Mouse (Mus musculus): Measurements from ENCODE around the gene Car6.

The Car6 gene

GRCm38 (mm10) chr4:150228581-150229348, 27.6 kb upstream of the Car6 start:
- no peak for DNase-seq (ENCODE audit: low spot score)

DNA sequence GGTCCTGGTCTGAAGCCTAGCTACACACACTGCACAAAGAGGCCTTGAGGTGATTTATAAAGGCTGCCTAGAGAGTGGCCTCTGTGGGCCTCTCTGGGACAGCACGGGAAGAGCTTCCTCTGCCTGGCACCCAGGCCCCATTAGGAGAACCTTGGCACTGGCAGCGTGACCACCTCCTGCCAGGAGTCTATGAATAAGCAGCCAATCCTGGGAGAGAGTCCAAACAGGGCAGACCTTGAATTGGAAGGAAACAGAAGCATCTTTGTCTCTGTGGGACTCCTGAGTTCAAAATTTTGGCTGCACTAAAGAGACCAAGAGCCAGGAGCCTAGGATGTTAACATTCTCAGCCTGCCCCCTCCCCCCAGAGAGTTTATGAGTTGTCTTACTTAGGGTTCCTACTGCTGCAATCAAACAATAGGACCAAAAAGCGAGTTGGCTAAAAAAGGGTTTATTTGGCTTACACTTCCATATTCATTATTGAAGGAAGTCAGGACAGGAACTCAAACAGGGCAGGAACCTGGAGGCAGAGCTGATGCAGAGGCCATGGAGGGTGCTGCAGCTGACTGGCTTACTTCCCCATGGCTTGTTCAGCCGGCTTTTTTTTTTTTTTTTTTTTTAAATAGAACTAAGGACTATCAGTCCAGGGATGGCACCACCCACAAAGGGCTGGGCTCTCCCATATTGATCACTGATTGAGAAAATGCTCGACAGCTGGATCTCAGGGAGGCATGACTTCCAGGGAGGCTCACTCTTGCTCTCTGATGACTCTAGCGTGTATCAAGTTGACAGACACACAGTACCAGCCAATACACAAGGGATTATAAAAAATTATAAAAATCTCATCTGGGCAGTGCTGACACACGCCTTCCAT, 25.9 kb upstream of the Car6 start:
- no peak for DNase-seq (ENCODE audit: low spot score)

DNA sequence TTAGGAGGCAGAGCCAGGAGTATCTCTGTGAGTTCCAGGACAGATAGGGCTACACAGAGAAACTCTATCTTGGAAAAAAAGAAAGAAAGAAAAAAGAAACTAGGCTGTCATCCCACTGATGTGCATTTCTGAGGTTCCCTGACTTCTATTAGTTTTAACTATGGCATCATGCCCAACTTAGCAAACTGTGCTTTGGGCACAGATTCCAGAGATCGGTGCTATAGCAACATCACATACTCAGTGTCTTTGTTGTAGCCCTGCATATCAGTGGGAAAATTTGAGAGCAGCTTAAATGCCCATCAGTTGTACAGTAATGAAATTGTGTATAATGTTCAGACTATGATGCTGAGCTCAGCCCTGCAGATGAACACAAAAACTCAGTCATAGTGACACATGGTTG, 24.6 kb upstream of the Car6 start:
- no peak for DNase-seq (ENCODE audit: low spot score)

DNA sequence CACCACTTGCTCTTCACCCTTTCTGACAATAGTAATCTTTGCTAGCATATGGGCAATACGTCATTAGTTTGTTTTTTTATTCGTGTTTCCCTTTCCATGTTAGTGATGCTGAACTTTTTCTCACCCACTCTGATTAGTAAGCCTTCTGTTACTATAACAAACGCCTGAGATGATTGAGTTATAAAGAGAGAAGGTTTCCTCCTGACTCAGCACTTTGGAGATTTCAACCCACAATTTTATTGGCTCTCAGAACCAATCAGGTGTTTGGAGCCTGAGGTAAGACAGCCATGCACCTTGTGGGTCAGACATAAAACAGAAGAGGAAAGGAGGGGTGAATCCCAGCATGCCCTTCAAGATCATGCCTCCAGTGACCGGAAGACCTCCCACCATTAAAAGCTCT, 22.7 kb upstream of the Car6 start:
- no peak for DNase-seq (ENCODE audit: low spot score)

- DNase-seq (ENCODE audit: low spot score) = no peak
These were observed 20.0 kb upstream of the Car6 start for GRCm38 (mm10) chr4:150221017-150221640.

GRCm38 (mm10) chr4:150220584-150220983, 19.5 kb upstream of the Car6 start:
- DNase-seq (ENCODE audit: low spot score) = peak; percentile 50

DNA sequence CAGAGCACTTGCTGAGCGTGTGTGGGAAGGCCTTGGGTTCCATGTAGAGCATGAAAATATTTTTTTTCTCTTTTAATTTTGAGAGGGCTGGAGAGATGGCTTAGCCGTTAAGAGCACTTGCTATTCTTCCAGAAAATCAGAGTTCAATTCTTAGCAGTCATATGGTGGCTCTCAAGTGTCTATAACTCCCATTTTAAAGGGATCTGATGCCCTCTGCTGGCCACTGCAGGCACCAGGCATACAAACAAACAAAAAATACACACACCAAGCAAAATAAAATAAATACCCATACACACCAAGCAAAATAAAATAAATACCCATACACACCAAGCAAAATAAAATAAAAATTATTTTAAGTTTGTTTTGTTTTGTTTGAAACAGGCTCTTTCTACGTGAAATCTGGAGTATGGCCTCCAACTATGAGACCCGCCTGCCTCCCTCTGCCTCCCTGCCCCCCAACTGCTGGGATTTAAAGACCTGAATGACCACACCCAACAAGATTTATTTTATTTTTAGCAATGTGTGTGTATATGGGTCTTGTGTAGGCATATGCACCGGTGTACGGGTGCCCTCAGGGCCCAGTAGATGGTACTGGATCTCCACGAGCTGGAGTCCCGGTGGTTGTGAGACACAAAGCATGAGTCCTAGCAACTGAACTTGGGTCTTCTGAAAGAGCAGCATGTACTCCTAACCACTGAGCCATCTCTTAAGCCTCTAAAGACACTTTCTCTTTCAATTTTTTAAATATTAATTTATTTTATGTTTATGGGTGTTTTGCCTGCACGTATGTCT, 18.6 kb upstream of the Car6 start:
- peak; percentile 48 for DNase-seq (ENCODE audit: low spot score)

DNA sequence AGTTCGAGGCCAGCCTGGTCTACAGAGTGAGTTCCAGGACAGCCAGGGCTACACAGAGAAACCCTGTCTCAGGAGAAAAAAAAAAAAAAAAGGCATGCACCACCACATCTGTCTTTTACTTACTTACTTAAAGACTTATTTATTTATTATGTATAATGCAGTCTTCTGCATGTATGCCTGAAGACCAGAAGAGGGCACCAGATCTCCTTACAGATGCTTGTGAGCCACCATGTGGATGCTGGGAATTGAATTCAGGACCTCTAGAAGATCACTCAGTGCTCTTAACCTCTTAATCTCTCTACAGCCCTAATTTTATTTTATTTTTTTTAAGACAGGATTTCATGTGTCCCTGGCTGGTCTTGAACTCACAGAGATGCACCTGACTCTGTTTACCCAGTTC, 16.8 kb upstream of the Car6 start:
- no peak for DNase-seq (ENCODE audit: low spot score)

- DNase-seq (ENCODE audit: low spot score) = no peak
These were observed 16.0 kb upstream of the Car6 start for GRCm38 (mm10) chr4:150217042-150217554.

- no peak for DNase-seq (ENCODE audit: low spot score)
These were observed 15.3 kb upstream of the Car6 start for GRCm38 (mm10) chr4:150216423-150216822.

- DNase-seq (ENCODE audit: low spot score) = no peak
These were observed 12.8 kb upstream of the Car6 start for GRCm38 (mm10) chr4:150213910-150214309.

GRCm38 (mm10) chr4:150212553-150212971, 11.4 kb upstream of the Car6 start:
- peak; percentile 64 for DNase-seq (ENCODE audit: low spot score)

- no peak for DNase-seq (ENCODE audit: low spot score)
These were observed 10.9 kb upstream of the Car6 start for GRCm38 (mm10) chr4:150211930-150212552.

DNA sequence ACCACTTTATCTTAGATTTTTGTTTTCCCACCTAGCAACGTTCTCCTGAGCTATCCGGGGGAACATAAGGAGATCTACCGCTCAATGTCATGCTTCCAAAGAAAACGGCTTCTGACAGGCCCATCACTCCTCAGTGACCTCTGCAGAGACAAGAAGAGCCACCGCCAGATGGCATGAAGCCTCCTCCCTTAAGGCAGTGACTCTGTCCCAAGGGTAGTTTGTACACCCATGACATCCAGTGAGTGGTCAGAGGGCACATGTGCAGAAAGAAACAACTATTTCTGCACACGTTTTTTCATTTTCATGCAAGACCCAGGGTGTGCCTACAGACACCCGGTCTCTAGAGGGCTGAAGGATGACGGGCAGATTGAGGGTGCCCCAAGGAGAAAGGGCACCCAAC, 9.2 kb upstream of the Car6 start:
- DNase-seq (ENCODE audit: low spot score) = no peak

GRCm38 (mm10) chr4:150209751-150210150, 8.6 kb upstream of the Car6 start:
- DNase-seq (ENCODE audit: low spot score) = no peak

DNA sequence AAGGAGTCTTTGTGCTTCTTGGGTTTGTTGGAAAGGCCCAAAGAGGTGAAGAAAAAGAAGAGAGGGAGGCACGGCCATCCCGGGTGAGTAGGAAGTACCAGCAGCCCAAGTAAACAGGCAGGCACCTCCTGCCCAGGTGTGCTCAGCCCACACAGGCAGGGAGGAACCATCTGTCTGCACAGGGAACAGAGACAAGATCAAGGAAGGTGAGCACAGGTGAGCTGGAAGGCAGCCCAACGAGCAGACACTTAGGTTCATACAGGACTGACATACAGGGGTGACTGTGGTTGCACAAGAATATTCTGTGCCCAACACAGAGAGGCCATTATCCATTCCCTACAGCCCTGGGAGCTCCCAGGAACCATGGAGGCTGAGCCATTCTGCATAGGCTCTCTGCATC, 3.7 kb upstream of the Car6 start:
- no peak for DNase-seq (ENCODE audit: low spot score)

DNA sequence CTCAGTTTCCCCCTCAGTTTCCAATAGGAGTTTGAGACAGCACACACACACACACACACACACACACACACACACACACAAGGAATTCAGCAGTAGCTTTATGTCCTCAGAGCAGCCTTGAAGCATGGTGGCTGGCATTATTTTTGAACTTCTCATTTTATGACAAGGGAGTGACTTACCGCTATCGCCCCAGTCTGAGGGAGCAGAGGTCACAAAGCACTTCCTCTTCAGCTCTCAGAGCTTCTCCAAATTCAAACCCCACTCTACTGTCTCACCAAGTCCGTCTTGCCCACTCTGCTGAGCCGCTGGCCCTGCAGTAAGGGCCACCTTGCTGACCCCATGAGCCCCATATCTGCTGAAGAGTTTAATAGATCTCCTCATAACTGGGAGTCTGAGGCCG, 1.6 kb upstream of the Car6 start:
- DNase-seq (ENCODE audit: low spot score) = peak; percentile 27

- DNase-seq (ENCODE audit: low spot score) = no peak
These were observed 2.9 kb downstream of the Car6 start for GRCm38 (mm10) chr4:150198268-150198667.

- peak; percentile 16 for DNase-seq (ENCODE audit: low spot score)
These were observed 7.2 kb downstream of the Car6 start for GRCm38 (mm10) chr4:150193915-150194314.

DNA sequence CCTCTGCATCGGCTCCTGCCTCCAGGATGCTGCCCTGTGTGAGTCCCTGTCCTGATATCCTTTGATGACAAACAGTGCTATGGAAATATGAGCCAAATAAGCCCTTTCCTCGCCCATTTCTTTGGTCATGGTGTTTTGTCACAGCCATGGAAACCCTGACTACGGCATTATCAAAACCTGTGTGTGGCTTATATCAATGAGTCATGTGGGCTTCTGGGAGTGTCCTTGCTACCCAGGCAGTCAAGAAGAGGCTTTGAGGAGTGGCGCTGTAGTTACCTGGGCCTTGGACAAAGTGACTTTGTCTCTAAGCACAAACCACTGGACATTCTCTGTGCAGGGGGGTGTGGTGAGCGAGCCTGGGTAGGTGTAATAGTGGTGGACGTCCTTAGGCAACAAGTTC, 8.9 kb downstream of the Car6 start:
- no peak for DNase-seq (ENCODE audit: low spot score)

DNA sequence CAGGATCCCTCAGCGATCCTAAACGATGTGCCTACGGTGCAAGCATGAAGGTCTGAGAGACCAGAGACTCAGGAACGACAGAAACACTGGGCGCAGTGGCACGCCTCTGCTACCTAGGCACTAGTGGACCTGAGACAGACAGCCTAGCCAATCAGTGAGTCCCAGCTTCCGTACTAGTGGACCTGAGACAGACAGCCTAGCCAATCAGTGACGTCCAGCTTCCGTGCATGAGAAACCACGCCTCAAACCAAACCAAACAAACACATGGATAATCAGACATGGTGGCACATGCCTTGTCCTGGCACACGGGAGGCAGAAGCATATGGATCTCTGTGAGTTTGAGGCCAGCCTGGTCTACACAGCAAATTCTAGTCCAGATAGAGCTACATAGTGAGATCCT, 12.9 kb downstream of the Car6 start:
- no peak for DNase-seq (ENCODE audit: low spot score)
